Mouse (Mus musculus) liver, postnatal 0 days (tissue): ENCODE measurements at regions not wholly inside any gene's neighbourhood (a gene's known extent, or its start where the extent isn't known, plus 50 kb on each side); places are given as distances from the start of the nearest gene placed in this dataset.

Experiments used
- ATAC-seq: fragments of 200-750 bp; cut with Nextera tagmentation; 2 replicates; pipeline ENCODE4 v1.8.0; 2017; ENCODE audit warnings: mild to moderate bottlenecking, moderate library complexity
- DNase-seq: peaks from one replicate; pipeline ENCODE4 v3.0.0-alpha.2; 2016
- H3K27ac ChIP-seq: fragments of 300-500 bp; sonication (generic); 2 replicates; pipeline ENCODE4 v1.5.1; 2014; ENCODE audit warnings: antibody characterized with exemption, moderate library complexity, mild to moderate bottlenecking, low read depth
- H3K27me3 ChIP-seq: fragments of 300-500 bp; sonication (generic); 2 replicates; pipeline ENCODE4 v1.6.1; 2014; ENCODE audit warnings: low read length, control low read depth, mixed read lengths; ENCODE audit not compliant: insufficient read depth
- H3K36me3 ChIP-seq: fragments of 300-500 bp; sonication (generic); replicated peaks from 2 replicates; pipeline ENCODE4 v1.6.1; 2014; ENCODE audit warnings: mild to moderate bottlenecking, control low read depth, low read length, moderate library complexity, mixed read lengths; ENCODE audit not compliant: insufficient read depth
- H3K4me1 ChIP-seq: fragments of 300-500 bp; sonication (generic); 2 replicates; pipeline ENCODE4 v1.6.1; 2014; ENCODE audit warnings: antibody characterized with exemption, mild to moderate bottlenecking, control low read depth; ENCODE audit not compliant: insufficient read depth
- H3K4me2 ChIP-seq: fragments of 300-500 bp; sonication (generic); 2 replicates; pipeline ENCODE4 v1.6.1; 2014; ENCODE audit warnings: low read depth, mild to moderate bottlenecking, low read length, moderate library complexity, mixed read lengths
- H3K4me3 ChIP-seq: fragments of 300-500 bp; sonication (generic); 2 replicates; pipeline ENCODE4 v1.5.1; 2014; ENCODE audit warnings: low read depth, low read length
- H3K9ac ChIP-seq: fragments of 300-500 bp; sonication (generic); replicated peaks from 2 replicates; pipeline ENCODE4 v1.6.1; 2014; ENCODE audit warnings: mild to moderate bottlenecking, moderate library complexity
- H3K9me3 ChIP-seq: fragments of 300-500 bp; sonication (generic); 2 replicates; pipeline ENCODE4 v1.6.1; 2016; ENCODE audit warnings: mild to moderate bottlenecking, control low read depth, low read length, mixed read lengths
- CTCF ChIP-seq: sonication (generic); IDR thresholded peaks from 2 replicates; pipeline ENCODE4 v1.5.1; 2016; ENCODE audit warnings: antibody characterized with exemption, low read depth
- EP300 ChIP-seq: IDR thresholded peaks from 2 replicates; pipeline ENCODE4 v1.6.1; 2016; ENCODE audit warnings: antibody characterized with exemption, low read depth, mild to moderate bottlenecking
- WGBS: fragments of 180-500 bp; shearing (Covaris S2); extraction: QIAGEN DNeasy Blood & Tissue Kit; methylation state at CpG from one replicate; pipeline ENCODE4 v1.1.7; 2014; ENCODE audit not compliant: insufficient replicate concordance; 5-methylcytosine and 5-hydroxymethylcytosine counted together

DNA sequence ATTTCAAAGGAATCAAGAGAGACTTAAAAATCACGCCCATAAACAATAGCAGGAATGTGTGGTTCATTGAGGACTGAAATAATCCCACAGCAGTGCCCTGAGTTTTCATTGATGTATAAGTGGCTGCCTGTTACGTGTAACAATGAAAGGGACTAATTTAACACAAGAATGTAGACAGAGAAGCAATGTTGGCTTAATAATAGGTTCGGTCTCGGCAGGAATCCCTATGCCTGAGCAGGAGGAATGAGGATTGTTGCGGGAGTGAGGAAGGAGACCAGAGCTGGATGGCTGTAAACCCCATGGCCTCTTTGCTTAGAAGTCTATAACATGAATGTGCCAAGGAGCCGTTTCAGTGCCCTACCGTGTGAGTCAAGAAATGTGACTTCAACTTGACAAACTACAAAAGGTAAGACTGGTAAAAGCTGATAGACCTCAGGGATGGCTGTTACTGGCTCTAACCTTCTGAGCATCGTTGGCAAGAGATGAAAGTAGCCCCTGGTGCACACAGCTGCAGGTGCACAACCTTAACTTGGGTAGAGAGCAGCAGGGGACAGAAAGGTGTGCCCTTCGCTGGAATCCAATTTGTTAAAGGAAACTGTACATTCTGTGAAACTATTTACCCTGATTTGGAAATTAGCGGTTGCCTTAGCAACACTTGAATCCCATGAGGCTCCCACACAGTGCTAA lies 165.9 kb upstream of the Gbe1 start:
- Histone ChIP-seq H3K4me2 (no peak overlapping the region), H3K9me3 (no peaks in the 10 kb centered on the region), H3K27ac (no peak overlapping the region), H3K36me3 (no peaks in the 10 kb centered on the region), H3K4me3 (no peak overlapping the region), H3K27me3 (no peaks in the 10 kb centered on the region), H3K4me1 (no peaks in the 10 kb centered on the region), H3K9ac (no peak overlapping the region)
- ATAC-seq (no peak), DNase-seq (no peak)
- WGBS: 66% methylated on average over 10 of the region's 10 CpGs
- no peak for TF ChIP-seq EP300
- no peak for TF ChIP-seq CTCF

DNA sequence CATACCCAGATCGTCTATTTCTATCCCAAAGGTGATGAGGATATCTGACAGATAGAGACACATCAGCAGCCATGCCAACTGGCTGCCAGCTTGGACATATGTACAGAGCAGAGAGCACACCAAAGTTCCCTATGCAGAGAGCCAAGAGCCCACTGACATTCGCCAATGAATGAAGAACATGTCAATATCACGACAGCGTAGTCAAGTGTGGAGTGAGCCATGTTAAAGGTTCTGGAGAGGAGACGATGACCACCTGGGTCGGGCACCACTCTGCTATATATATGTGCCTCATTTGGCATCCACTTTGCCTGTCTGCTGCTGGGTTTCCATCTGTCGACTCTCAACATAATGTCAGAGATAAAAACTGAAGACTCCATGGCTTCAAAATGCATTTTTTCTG lies 159.2 kb upstream of the Gbe1 start:
- Histone ChIP-seq H3K27me3 (no peaks in the 10 kb centered on the region), H3K4me1 (no peaks in the 10 kb centered on the region), H3K27ac (no peak overlapping the region), H3K9me3 (no peaks in the 10 kb centered on the region), H3K9ac (no peak overlapping the region), H3K36me3 (no peaks in the 10 kb centered on the region), H3K4me3 (no peak overlapping the region), H3K4me2 (no peak overlapping the region)
- 70% methylated on average over 7 of the region's 7 CpGs for WGBS
- ATAC-seq (no peak), DNase-seq (no peak)
- TF ChIP-seq CTCF (no peak), EP300 (no peak)

DNA sequence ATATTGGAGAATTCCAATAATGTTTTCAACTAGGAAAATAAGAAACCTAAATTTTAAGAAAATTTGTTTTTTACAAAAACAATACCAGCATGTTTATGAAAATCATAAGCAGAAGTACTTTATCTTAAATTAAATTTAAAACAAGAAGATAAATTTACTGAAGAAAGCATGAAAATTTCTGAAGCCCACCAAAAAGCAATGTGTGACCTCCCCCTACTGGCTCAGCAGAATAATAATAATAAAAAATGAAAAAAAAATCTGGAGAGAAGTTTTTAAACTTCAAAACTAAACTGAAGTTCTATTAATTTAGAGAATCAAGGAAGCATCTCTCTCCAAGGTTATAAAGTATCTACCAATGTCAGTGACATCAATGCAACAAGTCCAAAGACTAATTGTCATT lies 153.2 kb upstream of the Gbe1 start:
- DNase-seq (no peak), ATAC-seq (no peak)
- Histone ChIP-seq H3K4me1 (no peaks in the 10 kb centered on the region), H3K9me3 (no peaks in the 10 kb centered on the region), H3K27ac (no peak overlapping the region), H3K27me3 (no peaks in the 10 kb centered on the region), H3K4me3 (no peak overlapping the region), H3K9ac (no peak overlapping the region), H3K36me3 (no peaks in the 10 kb centered on the region), H3K4me2 (no peak overlapping the region)
- TF ChIP-seq EP300 (no peak), CTCF (peak; percentile 8; the same call in 1 of the 2 replicates)

DNA sequence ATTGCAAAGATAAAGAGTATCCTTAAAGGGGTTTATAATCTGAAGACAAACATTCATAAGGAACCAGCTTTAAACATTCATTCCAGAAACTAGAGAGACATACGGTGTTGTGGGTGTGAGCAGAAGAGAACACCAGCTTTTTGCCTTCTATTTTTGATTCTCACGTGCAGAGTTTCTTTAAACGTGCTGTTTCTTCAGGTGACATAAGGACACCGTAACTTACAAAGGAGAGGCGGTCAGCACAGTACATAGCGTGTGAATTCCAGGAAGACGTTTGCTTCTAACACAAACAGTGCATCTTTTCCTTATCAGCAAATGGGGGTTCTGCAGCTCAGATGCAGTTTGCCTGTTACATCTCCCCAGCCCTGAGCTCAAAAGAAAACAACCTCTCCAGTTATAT lies 138.6 kb upstream of the Gbe1 start:
- ATAC-seq: no peak
- Histone ChIP-seq H3K4me3 (no peak overlapping the region), H3K4me2 (no peak overlapping the region), H3K27ac (no peak overlapping the region), H3K36me3 (no peaks in the 10 kb centered on the region), H3K4me1 (no peaks in the 10 kb centered on the region), H3K9ac (no peak overlapping the region), H3K27me3 (no peaks in the 10 kb centered on the region), H3K9me3 (no peaks in the 10 kb centered on the region)
- TF ChIP-seq CTCF (no peak), EP300 (no peak)
- 52% methylated on average over 7 of the region's 7 CpGs for WGBS
- DNase-seq: no peak

DNA sequence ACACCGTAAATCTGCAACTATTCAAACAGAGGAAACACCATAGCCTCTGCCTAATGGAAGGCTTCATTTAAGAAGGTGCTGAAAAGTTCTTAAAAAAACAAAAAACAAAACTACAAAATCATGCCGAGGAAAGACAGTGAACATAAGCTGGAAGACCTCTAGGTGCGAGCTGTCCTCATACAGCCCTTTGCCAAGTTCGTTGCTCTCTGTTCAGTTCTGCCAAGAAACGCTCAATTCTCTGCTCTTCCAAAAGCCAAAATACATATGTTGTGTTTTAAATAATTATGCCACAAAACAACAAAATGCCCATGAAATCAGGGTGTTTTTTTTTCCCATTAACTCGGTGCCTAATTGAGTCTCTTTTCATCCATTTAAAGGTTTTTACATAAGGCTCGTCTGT lies 134.8 kb upstream of the Gbe1 start:
- Histone ChIP-seq H3K4me3 (no peak overlapping the region), H3K9me3 (no peaks in the 10 kb centered on the region), H3K4me2 (no peak overlapping the region), H3K36me3 (no peaks in the 10 kb centered on the region), H3K4me1 (no peaks in the 10 kb centered on the region), H3K27ac (no peak overlapping the region), H3K27me3 (no peaks in the 10 kb centered on the region), H3K9ac (no peak overlapping the region)
- ATAC-seq (no peak), DNase-seq (no peak)
- WGBS: 73% methylated on average over 7 of the region's 7 CpGs
- TF ChIP-seq EP300 (no peak), CTCF (no peak)

DNA sequence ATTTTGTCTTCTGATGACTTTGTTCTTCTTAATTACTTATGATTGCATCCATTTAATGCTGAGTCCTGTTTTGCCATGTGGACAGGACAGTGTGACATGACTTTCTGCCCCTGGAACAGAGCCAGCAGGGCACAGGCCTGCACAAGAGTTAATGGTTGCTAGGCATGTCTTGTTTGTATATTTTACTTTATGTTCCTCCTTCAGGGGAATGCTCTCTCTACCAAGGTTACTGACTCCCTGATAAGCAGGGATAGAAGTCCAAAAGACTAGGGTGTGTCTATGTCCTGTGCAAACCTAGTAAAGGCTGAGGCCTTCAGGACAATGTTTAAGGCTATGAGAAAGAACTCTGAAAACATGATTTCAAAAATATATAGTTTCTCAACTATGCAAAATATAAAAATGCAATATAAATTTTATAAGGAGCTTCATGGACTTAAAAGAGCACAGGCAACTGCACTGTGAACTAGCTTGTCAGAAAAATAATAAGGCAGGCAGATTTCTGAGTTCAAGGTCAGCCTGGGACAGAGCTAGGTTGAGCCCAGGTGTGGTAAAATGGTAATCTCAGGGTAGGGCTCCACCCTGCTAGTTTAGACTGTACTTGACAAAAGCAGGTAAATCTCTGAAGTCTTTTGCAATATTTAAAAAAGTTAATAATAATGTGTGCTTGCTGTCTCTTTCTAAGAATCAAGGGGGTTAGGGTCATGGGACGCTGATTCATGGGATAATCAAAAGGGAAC lies 99.7 kb upstream of the Gbe1 start:
- H3K27me3 ChIP-seq: no peaks in the 10 kb centered on the region
- peaks cover 3% of the 10 kb centered on the region; the same call in 1 of the 2 replicates for H3K9me3 ChIP-seq
- no peak for TF ChIP-seq CTCF
- no peak for TF ChIP-seq EP300
- no peak overlapping the region for H3K9ac ChIP-seq
- no peak overlapping the region for H3K27ac ChIP-seq
- no peaks in the 10 kb centered on the region for H3K36me3 ChIP-seq
- H3K4me2 ChIP-seq: no peak overlapping the region
- no peak for ATAC-seq
- H3K4me1 ChIP-seq: no peaks in the 10 kb centered on the region
- 38% methylated on average over 1 of the region's 1 CpGs for WGBS
- no peak overlapping the region for H3K4me3 ChIP-seq
- no peak for DNase-seq
